Mouse (Mus musculus): Measurements from ENCODE around the gene Stk10.

- TF ChIP-seq CTCF (IDR thresholded peaks at IDR 0.05; ENCODE audit: extremely low read depth, insufficient read depth, insufficient read length, insufficient replicate concordance) (no peak), POLR2A (IDR thresholded peaks at IDR 0.05; ENCODE audit: low read depth, low read length) (no peak)
These were observed 99.6 kb downstream of the Stk10 start for GRCm38 (mm10) chr11:32632671-32633070.
